In genomic region chr1:35388181-35388580, GRCm38 (mm10) we compare ENCODE assay signal across 9 mouse cellular contexts.
DNase-seq lines count a peak whose midpoint lies in the region; ATAC-seq and TF ChIP-seq lines count a peak whose summit lies in the region.
"Had no signal": no experiment of that assay in that cellular context is flagged by ENCODE, and none has a peak within 500 bp of the region (broad histone marks: within the 10 kb centered on the region; RNA-seq: fewer than 3 reads in every experiment).

No protein-coding gene starts in this region.

- CTCF ChIA-PET in Patski (lab: Charles Lee) = interaction anchor here (0.7 kb wide), 1 partner anchor 295 kb away, joined by 3 read pairs; no protein-coding TSS in a partner anchor

- H3K27me3 ChIP-seq in liver, embryonic 12.5 days (replicated peaks) = no peaks in the 10 kb centered on the region
- no peaks in the 10 kb centered on the region for H3K27me3 ChIP-seq in Patski

- ATAC-seq in liver, embryonic 12.5 days = no peak
- no peak for ATAC-seq in Patski

- no peak overlapping the region for H3K4me2 ChIP-seq in liver, embryonic 12.5 days

- no peak overlapping the region for H3K4me3 ChIP-seq in liver, embryonic 12.5 days

- TF ChIP-seq CTCF in Patski (IDR thresholded peaks at IDR 0.05) = peak; percentile 78

- no peak overlapping the region for H3K9ac ChIP-seq in liver, embryonic 12.5 days

- POLR2A ChIA-PET in Patski (lab: Charles Lee) = no interaction called here

- H3K4me1 ChIP-seq in liver, embryonic 12.5 days = no peaks in the 10 kb centered on the region

- DNase-seq in liver = peak; percentile 12
- no peak for DNase-seq in Patski (ENCODE audit: low read depth, low spot score)
- peak; percentile 51 for DNase-seq in cerebellum, adult 9-10 months
- DNase-seq in frontal cortex, postnatal 25 days (ENCODE audit: low spot score in 2 of 2) = peak; percentile 36 to 49
- DNase-seq in left cerebral cortex, adult 11 months (ENCODE audit: low spot score) = peak; percentile 33
- DNase-seq in retina, postnatal 7 days (ENCODE audit: low read depth, low spot score) = peak; percentile 9
- DNase-seq in adipocyte (ENCODE audit: low spot score) = no peak

- H3K27ac ChIP-seq in liver, embryonic 12.5 days = no peak overlapping the region
- H3K27ac ChIP-seq: macrophage had no signal

- H3K36me3 ChIP-seq in liver, embryonic 12.5 days = no peaks in the 10 kb centered on the region

- H3K9me3 ChIP-seq in liver, embryonic 12.5 days (replicated peaks) = no peaks in the 10 kb centered on the region

- in situ Hi-C loops in Patski (cut with MboI; ENCODE audit: low pct_unique_long_range_greater_than_20kb) = loop anchor here (25.0 kb wide), 1 partner anchor 351 kb away; no protein-coding TSS in a partner anchor

- WGBS in liver, embryonic 12.5 days (ENCODE audit: insufficient replicate concordance) = 24% methylated on average over 6 of the region's 6 CpGs

Comparison
In these comparisons a context has a peak if more than half of its experiments do, and no peak if none do; other contexts are left out.
1. DNase-seq: peak in liver (single experiment), cerebellum, adult 9-10 months (single experiment), frontal cortex, postnatal 25 days (2 of 2), left cerebral cortex, adult 11 months (single experiment) and retina, postnatal 7 days (single experiment); none in Patski (single experiment) and adipocyte (single experiment).